Mouse (Mus musculus) brain, embryonic 14.5 days (tissue): ENCODE data around the gene Masp1.

Experiments
- CTCF ChIP-seq: fragments of 200-500 bp; IDR thresholded peaks from 2 replicates; pipeline ENCODE4 v1.5.1; 2012; ENCODE audit warnings: inconsistent platforms, mild to moderate bottlenecking, moderate library complexity, borderline replicate concordance; ENCODE audit not compliant: insufficient read depth, insufficient read length; ENCODE audit errors: extremely low read depth
- POLR2A ChIP-seq: fragments of 200-500 bp; IDR thresholded peaks from 2 replicates; pipeline ENCODE4 v1.6.1; 2012; ENCODE audit warnings: mild to moderate bottlenecking, inconsistent platforms, borderline replicate concordance; ENCODE audit not compliant: poor library complexity, insufficient read depth, insufficient read length, severe bottlenecking; ENCODE audit errors: extremely low read depth

DNA sequence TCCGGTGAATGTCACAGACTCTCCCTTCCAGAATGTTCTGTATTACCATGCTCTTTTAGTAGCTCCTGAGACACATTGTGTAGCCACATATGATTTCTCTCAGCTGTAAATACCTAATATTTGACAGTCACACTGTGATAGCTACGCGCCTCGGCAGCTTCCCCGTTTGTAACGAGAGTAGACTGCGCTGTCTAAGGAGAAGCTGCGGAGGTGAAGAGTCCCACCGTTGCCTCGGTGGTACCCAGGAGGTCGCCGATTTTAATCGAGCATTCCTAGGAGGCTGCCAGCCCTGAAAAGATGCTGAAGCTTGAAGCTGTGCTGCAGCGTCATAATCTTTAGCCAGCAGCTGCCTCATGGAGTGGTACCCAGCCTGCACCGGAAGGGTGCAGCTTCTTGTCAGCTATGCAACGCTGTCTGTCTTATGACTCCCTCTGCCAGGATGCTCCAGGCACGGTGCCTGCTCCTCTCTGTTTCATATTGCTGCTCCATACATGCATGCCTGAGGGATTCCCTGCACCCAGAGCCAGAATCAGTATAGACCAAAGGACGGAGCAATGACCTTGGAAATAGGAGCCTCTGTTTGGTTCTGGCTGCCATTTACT lies 30.5 kb upstream of the Masp1 start:
- TF ChIP-seq CTCF (no peak; the same call in 1 of the 2 replicates), POLR2A (no peak)
